Mouse (Mus musculus) CD4-positive helper T cell, adult 2 months (primary cell): Measurements from ENCODE around the gene Ccdc97.

ENCODE experiments used
- DNase-seq: peaks from one replicate; pipeline ENCODE4 v3.0.0-alpha.2; 2012; ENCODE audit warnings: low read depth, missing footprints, low spot score

The Ccdc97 gene

GRCm38 (mm10) chr7:25720760-25721159 is 1.9 kb upstream of the Ccdc97 start:
- no peak for DNase-seq

GRCm38 (mm10) chr7:25719761-25720610 is 1.1 kb upstream of the Ccdc97 start:
- DNase-seq: peak; percentile 65

- no peak for DNase-seq
These were observed 1.4 kb downstream of the Ccdc97 start for GRCm38 (mm10) chr7:25717478-25717877.

- no peak for DNase-seq
These were observed 3.1 kb downstream of the Ccdc97 start for GRCm38 (mm10) chr7:25715731-25716271.

DNA sequence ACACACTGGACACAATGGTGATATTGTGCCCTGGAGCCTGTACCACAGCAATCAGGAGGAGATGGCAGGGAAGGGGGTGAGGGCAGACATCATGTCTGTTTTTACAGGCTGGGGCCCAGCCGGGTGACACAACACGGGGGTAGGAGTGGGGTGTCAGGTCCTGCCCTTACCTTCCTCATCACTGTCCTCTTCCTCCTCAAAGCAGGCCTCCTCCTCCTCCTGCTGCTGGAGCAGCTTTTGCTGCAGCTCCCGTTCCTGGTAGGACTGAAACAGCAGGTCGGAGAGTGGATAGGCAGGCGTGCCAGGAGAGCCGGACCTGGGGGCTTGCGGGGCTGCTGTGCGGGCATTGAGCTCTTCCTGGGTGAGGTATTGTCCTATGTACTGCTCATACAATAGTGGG is 4.3 kb downstream of the Ccdc97 start:
- DNase-seq: no peak

DNA sequence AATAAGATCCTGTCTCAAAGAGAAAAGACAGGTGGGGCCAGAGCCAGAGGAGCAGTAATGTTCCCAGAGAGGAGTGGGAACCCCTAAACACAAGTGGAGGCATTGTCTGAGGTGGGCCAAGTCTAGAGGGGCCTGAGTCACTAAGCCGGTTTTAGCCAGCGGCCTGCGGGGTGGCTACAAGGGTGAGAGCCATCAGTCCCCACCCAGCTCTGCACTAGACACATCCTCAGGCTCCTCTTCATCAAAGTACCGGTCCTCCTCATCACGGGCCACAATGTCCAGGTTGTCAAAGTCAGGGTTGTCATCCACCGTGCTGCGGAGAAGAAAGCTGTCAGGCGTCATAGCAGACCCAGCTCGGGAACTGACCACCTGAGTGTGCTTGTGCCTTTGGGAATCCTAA is 6.1 kb downstream of the Ccdc97 start:
- no peak for DNase-seq

DNA sequence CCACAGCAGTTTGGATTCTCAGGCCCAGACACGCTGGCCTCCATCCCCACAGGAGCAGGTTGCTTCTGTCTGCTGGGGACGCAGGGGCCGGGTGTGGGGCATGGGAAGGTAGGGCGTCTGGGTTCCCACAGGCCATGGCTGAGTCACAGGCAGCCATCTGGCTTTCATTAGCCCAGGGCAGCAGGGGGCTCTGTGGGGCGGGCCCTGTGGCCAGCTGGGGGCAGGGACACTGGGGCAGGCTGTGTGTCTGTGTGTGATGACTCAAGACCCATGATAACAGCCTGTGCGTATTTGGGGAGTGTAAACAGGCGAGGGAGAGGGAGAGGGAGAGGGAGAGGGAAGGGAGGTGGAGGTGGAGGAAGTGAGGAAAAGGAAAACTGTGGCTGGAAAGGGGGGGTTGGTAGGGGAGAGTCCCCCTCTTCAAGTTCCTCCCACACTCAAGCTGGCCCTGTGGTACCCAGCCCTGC is 7.1 kb downstream of the Ccdc97 start:
- no peak for DNase-seq

GRCm38 (mm10) chr7:25711165-25711564 is 7.7 kb downstream of the Ccdc97 start:
- no peak for DNase-seq

- peak; percentile 30 for DNase-seq
These were observed 8.3 kb downstream of the Ccdc97 start for GRCm38 (mm10) chr7:25710519-25711130.

DNA sequence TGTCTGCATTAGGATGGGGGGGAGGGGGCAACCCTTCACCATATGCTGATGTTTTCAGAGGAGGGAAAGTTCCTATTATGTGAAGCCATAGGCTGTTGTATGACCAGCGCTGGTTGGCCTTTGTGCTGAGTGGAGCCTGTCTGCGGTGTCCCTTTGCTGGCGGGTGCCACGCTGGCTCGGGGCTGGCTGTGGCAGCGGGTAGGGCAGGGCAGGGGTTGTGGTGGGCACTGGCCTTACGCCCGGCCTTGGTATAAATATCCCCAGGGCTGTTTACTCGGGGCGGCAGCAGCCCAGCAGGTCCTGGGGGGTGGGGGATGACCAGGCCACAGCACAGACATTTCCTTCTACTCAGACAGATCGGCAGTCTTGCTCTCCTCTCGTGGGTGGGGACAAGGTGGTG is 8.9 kb downstream of the Ccdc97 start:
- DNase-seq: no peak

- peak; percentile 55 for DNase-seq
These were observed 11.2 kb downstream of the Ccdc97 start for GRCm38 (mm10) chr7:25707581-25708292.

GRCm38 (mm10) chr7:25706578-25707170 is 12.2 kb downstream of the Ccdc97 start:
- no peak for DNase-seq

- no peak for DNase-seq
These were observed 13.1 kb downstream of the Ccdc97 start for GRCm38 (mm10) chr7:25705801-25706251.

GRCm38 (mm10) chr7:25704716-25705364 is 14.0 kb downstream of the Ccdc97 start:
- DNase-seq: no peak

GRCm38 (mm10) chr7:25703793-25704494 is 14.9 kb downstream of the Ccdc97 start:
- DNase-seq: no peak

DNA sequence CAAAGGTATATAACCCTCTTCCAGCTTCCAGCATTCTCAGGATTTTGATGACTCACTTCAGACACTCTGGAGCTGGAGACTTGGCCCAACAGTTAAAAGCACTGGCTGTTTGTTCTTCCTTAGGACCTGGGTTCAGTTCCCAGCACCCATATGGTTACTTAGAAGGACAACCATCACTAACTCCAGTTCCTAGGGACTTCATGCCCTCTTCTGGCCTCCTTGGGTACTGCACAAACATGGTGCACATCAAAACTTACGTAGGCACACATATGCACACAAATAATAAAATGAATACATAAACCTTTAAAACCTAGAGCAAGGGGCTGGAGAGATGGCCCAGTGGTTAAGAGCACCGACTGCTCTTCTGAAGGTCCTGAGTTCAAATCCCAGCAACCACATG is 16.5 kb downstream of the Ccdc97 start:
- no peak for DNase-seq

DNA sequence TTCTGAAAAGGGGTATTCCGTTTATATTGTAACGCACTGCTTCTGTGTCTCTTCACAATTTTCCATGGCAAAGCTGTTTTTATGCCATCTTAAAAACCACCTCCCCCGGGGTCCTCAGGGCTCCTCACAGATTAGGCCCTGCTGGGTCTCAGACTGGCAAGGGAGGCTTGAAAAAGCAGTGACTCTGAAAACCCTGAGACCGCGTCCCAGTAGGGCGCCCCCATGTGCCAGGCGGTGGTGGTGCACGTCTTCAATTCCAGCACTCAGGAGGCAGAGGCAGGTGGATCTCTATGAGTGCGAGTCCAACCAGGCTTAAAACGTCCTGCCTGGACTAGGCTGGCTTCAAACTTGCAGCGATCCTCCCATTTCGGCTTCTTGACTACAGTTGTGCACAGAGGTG is 18.2 kb downstream of the Ccdc97 start:
- DNase-seq: no peak

DNA sequence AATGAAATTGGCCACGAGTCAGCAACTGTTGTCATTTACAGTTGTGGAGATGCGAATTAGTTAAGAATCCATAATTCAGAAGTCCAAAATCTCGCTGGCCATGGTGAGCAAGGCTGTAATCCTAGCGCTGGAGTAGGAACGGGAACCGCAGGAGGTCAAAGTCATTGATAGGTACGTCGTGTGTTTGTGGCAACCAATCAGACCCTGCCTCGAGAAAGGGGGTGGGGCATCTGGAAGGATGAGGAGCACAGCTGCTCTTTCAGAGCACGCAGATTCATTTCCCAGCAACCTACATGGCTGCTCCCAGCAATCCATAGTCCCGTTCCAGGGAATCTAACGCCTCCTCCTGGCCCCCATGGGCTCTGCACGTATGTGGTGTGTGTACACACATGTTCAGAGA is 19.0 kb downstream of the Ccdc97 start:
- no peak for DNase-seq

DNA sequence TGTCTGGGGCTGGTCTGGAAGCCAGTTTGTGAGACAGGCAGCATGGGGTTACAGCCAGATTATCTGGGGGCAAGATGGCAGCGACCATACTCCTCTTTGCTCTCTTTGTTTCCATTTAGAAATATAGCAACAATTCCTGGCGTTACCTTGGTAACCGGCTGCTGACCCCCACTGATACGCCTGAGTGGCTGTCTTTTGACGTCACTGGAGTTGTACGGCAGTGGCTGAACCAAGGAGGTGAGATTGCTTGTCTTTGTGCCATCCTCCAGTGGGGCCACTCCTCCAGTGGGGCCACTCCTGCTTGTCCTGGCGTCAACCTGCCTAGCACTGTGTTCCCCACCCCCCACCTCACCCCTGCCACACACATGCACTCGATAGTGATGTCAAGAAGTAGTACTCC is 24.8 kb downstream of the Ccdc97 start:
- DNase-seq: no peak

DNA sequence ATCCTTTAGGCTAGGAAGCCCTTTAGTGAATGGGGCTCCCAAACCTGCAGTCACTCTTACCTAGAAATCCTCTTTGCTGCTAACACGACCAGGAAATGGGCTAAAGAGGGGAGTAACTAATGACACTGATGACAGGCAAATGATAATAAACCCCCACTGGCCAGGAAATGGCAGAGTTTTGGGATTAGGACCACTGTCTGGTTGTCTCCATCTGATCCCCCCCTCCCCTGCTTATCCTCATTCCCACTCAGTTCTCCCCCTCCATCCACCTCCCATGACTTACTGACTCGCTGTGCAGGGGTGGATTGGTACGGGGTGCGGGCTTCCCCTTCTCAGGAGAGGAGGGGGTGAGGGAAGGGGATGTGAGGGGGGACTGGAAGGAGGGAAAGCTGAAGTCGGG is 28.8 kb downstream of the Ccdc97 start:
- DNase-seq: no peak
